Mouse (Mus musculus): ENCODE results near the gene Prrt2. TPM values are rescaled to one million over a fixed set of nuclear protein-coding genes. Genes with fewer than 3 reads are reported as not detected.

Prrt2 gene
- polyA plus RNA-seq, 1 experiment: 0.02 TPM

- Histone ChIP-seq H3K79me3 (ENCODE audit: low read depth) (peaks cover 20% of the 10 kb centered on the region), H3K36me3 (ENCODE audit: control insufficient read depth, insufficient read depth) (peaks cover 59% of the 10 kb centered on the region), H3K27me3 (ENCODE audit: control insufficient read depth, insufficient read depth, insufficient read length) (no peaks in the 10 kb centered on the region), H3K4me3 (ENCODE audit: insufficient read depth, poor library complexity, severe bottlenecking) (peak overlapping the region; percentile 61), H3ac (ENCODE audit: control insufficient read depth, insufficient read length, low read depth) (peak overlapping the region; percentile 94), H3K79me2 (ENCODE audit: control insufficient read depth, insufficient read depth) (peaks cover 33% of the 10 kb centered on the region)
- no peak for TF ChIP-seq FOSL1 (IDR thresholded peaks at IDR 0.05; ENCODE audit: insufficient read depth, low read length, poor library complexity, severe bottlenecking)
- TF ChIP-seq CEBPB (IDR thresholded peaks at IDR 0.05; ENCODE audit: low read depth): no peak
- TF ChIP-seq MYOG (IDR thresholded peaks at IDR 0.05; ENCODE audit: control insufficient read depth, extremely low read depth, insufficient read length): no peak
- TF ChIP-seq MAX (IDR thresholded peaks at IDR 0.05): no peak
- TF ChIP-seq MYOD1 (IDR thresholded peaks at IDR 0.05; ENCODE audit: control insufficient read depth, insufficient read length, low read depth): no peak
- no peak for TF ChIP-seq CTCF (IDR thresholded peaks at IDR 0.05; ENCODE audit: control insufficient read depth, insufficient read depth, insufficient read length)
- TF ChIP-seq USF1 (IDR thresholded peaks at IDR 0.05; ENCODE audit: low read depth): no peak
Measured at GRCm38 (mm10) chr7:127026161-127026600, 5.2 kb upstream of the Prrt2 start.

- H3K27me3 ChIP-seq (ENCODE audit: control insufficient read depth, insufficient read depth, insufficient read length): no peaks in the 10 kb centered on the region
- H3K79me3 ChIP-seq (ENCODE audit: low read depth): peaks cover 20% of the 10 kb centered on the region
- H3K4me3 ChIP-seq (ENCODE audit: insufficient read depth, poor library complexity, severe bottlenecking): peak overlapping the region; percentile 61
- H3ac ChIP-seq (ENCODE audit: control insufficient read depth, insufficient read length, low read depth): peak overlapping the region; percentile 94
- TF ChIP-seq MYOD1 (IDR thresholded peaks at IDR 0.05; ENCODE audit: control insufficient read depth, insufficient read length, low read depth) (no peak), CTCF (IDR thresholded peaks at IDR 0.05; ENCODE audit: control insufficient read depth, insufficient read depth, insufficient read length) (no peak), FOSL1 (IDR thresholded peaks at IDR 0.05; ENCODE audit: insufficient read depth, low read length, poor library complexity, severe bottlenecking) (no peak), MAX (IDR thresholded peaks at IDR 0.05) (no peak), USF1 (IDR thresholded peaks at IDR 0.05; ENCODE audit: low read depth) (no peak), CEBPB (IDR thresholded peaks at IDR 0.05; ENCODE audit: low read depth) (no peak)
- H3K36me3 ChIP-seq (ENCODE audit: control insufficient read depth, insufficient read depth): peaks cover 53% of the 10 kb centered on the region
- peaks cover 33% of the 10 kb centered on the region for H3K79me2 ChIP-seq (ENCODE audit: control insufficient read depth, insufficient read depth)
Measured at GRCm38 (mm10) chr7:127025556-127026160, 4.6 kb upstream of the Prrt2 start.

- Histone ChIP-seq H3K36me3 (ENCODE audit: control insufficient read depth, insufficient read depth) (peaks cover 46% of the 10 kb centered on the region), H3ac (ENCODE audit: control insufficient read depth, insufficient read length, low read depth) (peak overlapping the region; percentile 94), H3K79me2 (ENCODE audit: control insufficient read depth, insufficient read depth) (peaks cover 33% of the 10 kb centered on the region), H3K27me3 (ENCODE audit: control insufficient read depth, insufficient read depth, insufficient read length) (no peaks in the 10 kb centered on the region), H3K79me3 (ENCODE audit: low read depth) (peaks cover 20% of the 10 kb centered on the region), H3K4me3 (ENCODE audit: insufficient read depth, poor library complexity, severe bottlenecking) (peak overlapping the region; percentile 61)
- no peak for TF ChIP-seq FOSL1 (IDR thresholded peaks at IDR 0.05; ENCODE audit: insufficient read depth, low read length, poor library complexity, severe bottlenecking)
- TF ChIP-seq USF1 (IDR thresholded peaks at IDR 0.05; ENCODE audit: low read depth): peak; percentile 25
- TF ChIP-seq MAX (IDR thresholded peaks at IDR 0.05): peak; percentile 84
- no peak for TF ChIP-seq MYOD1 (IDR thresholded peaks at IDR 0.05; ENCODE audit: control insufficient read depth, insufficient read length, low read depth)
- TF ChIP-seq MYOG (IDR thresholded peaks at IDR 0.05; ENCODE audit: control insufficient read depth, extremely low read depth, insufficient read length): no peak
- TF ChIP-seq CTCF (IDR thresholded peaks at IDR 0.05; ENCODE audit: control insufficient read depth, insufficient read depth, insufficient read length): peak; percentile 82
Measured at GRCm38 (mm10) chr7:127024755-127025555, 3.9 kb upstream of the Prrt2 start.

GRCm38 (mm10) chr7:127023896-127024690 lies 3.1 kb upstream of the Prrt2 start:
- Histone ChIP-seq H3K36me3 (ENCODE audit: control insufficient read depth, insufficient read depth) (peaks cover 41% of the 10 kb centered on the region), H3ac (ENCODE audit: control insufficient read depth, insufficient read length, low read depth) (peak overlapping the region; percentile 94), H3K27me3 (ENCODE audit: control insufficient read depth, insufficient read depth, insufficient read length) (no peaks in the 10 kb centered on the region), H3K4me3 (ENCODE audit: insufficient read depth, poor library complexity, severe bottlenecking) (peak overlapping the region; percentile 61), H3K79me2 (ENCODE audit: control insufficient read depth, insufficient read depth) (peaks cover 33% of the 10 kb centered on the region), H3K79me3 (ENCODE audit: low read depth) (peaks cover 20% of the 10 kb centered on the region)
- TF ChIP-seq USF1 (IDR thresholded peaks at IDR 0.05; ENCODE audit: low read depth): no peak
- no peak for TF ChIP-seq FOSL1 (IDR thresholded peaks at IDR 0.05; ENCODE audit: insufficient read depth, low read length, poor library complexity, severe bottlenecking)
- TF ChIP-seq MAX (IDR thresholded peaks at IDR 0.05): no peak
- TF ChIP-seq MYOG (IDR thresholded peaks at IDR 0.05; ENCODE audit: control insufficient read depth, extremely low read depth, insufficient read length): no peak
- TF ChIP-seq CTCF (IDR thresholded peaks at IDR 0.05; ENCODE audit: control insufficient read depth, insufficient read depth, insufficient read length): no peak
- TF ChIP-seq MYOD1 (IDR thresholded peaks at IDR 0.05; ENCODE audit: control insufficient read depth, insufficient read length, low read depth): no peak
- no peak for TF ChIP-seq CEBPB (IDR thresholded peaks at IDR 0.05; ENCODE audit: low read depth)

GRCm38 (mm10) chr7:127023272-127023691 lies 2.3 kb upstream of the Prrt2 start:
- Histone ChIP-seq H3K27me3 (ENCODE audit: control insufficient read depth, insufficient read depth, insufficient read length) (no peaks in the 10 kb centered on the region), H3K79me2 (ENCODE audit: control insufficient read depth, insufficient read depth) (peaks cover 33% of the 10 kb centered on the region), H3K36me3 (ENCODE audit: control insufficient read depth, insufficient read depth) (peaks cover 33% of the 10 kb centered on the region), H3K4me3 (ENCODE audit: insufficient read depth, poor library complexity, severe bottlenecking) (no peak overlapping the region), H3K79me3 (ENCODE audit: low read depth) (peaks cover 20% of the 10 kb centered on the region), H3ac (ENCODE audit: control insufficient read depth, insufficient read length, low read depth) (no peak overlapping the region)
- TF ChIP-seq MAX (IDR thresholded peaks at IDR 0.05): no peak
